Mouse (Mus musculus) MEL (cell line): ENCODE data around the gene Fbn1. TPM values are rescaled to one million over a fixed set of nuclear protein-coding genes. Genes with fewer than 3 reads are reported as not detected.
A peak's percentile ranks its signal among the peaks of the same experiment; 100 is the strongest.

ENCODE experiments used
- DNase-seq: peaks from one replicate; pipeline ENCODE4 v3.0.0; 2011; ENCODE audit warnings: low read depth, low spot score
- H3K27ac ChIP-seq: 2 replicates; pipeline ENCODE4 v1.5.1; 2012; ENCODE audit warnings: low read depth, mild to moderate bottlenecking, control low read depth, low read length, moderate library complexity; ENCODE audit not compliant: control insufficient read depth
- H3K27me3 ChIP-seq, 2 experiments: fragments of 150-350 bp in 1 of 2; sonication (generic) in 1 of 2; 2 replicates each; pipeline ENCODE4 v1.6.1; 2012; ENCODE audit warnings: low read length in 2 of 2, mild to moderate bottlenecking in 2 of 2, improper control_type of control experiment in 1 of 2, moderate library complexity in 1 of 2; ENCODE audit not compliant: insufficient read depth in 2 of 2, control insufficient read depth in 1 of 2
- H3K36me3 ChIP-seq, 2 experiments: 2 replicates each; pipeline ENCODE4 v1.6.1; 2012 to 2014; ENCODE audit warnings: low read length in 2 of 2, improper control_type of control experiment in 1 of 2, inconsistent platforms in 1 of 2, mild to moderate bottlenecking in 1 of 2; ENCODE audit not compliant: insufficient read depth in 2 of 2, control insufficient read depth in 1 of 2
- H3K4me1 ChIP-seq, 2 experiments: fragments of 150-350 bp in 1 of 2; sonication (generic) in 1 of 2; 2 replicates each; pipeline ENCODE4 v1.6.1; 2012; ENCODE audit warnings: low read length in 2 of 2, improper control_type of control experiment in 1 of 2, mild to moderate bottlenecking in 1 of 2; ENCODE audit not compliant: insufficient read depth in 2 of 2, control insufficient read depth in 1 of 2
- H3K4me3 ChIP-seq, 2 experiments: fragments of 150-350 bp in 1 of 2; sonication (generic) in 1 of 2; 2 replicates each; pipeline ENCODE4 v1.5.1; 2012; ENCODE audit warnings: low read depth in 2 of 2, low read length in 2 of 2, mild to moderate bottlenecking in 2 of 2, moderate library complexity in 2 of 2, control low read depth in 1 of 2, improper control_type of control experiment in 1 of 2; ENCODE audit not compliant: control insufficient read depth in 1 of 2, insufficient read depth in 1 of 2
- H3K79me2 ChIP-seq: 2 replicates; pipeline ENCODE4 v1.6.1; 2012; ENCODE audit warnings: mild to moderate bottlenecking, low read length, moderate library complexity; ENCODE audit not compliant: control insufficient read depth, poor library complexity, insufficient read depth
- H3K9ac ChIP-seq: 2 replicates; pipeline ENCODE4 v1.6.1; 2012; ENCODE audit warnings: low read depth, mild to moderate bottlenecking, control low read depth, low read length, moderate library complexity; ENCODE audit not compliant: control insufficient read depth, poor library complexity, severe bottlenecking
- H3K9me3 ChIP-seq: fragments of 150-350 bp; sonication (generic); replicated peaks from 2 replicates; pipeline ENCODE4 v1.6.1; 2012; ENCODE audit warnings: mild to moderate bottlenecking, low read length, improper control_type of control experiment, moderate library complexity; ENCODE audit not compliant: insufficient read depth
- BHLHE40 ChIP-seq: IDR thresholded peaks from 2 replicates; pipeline ENCODE4 v1.6.1; 2012; ENCODE audit warnings: low read depth, mild to moderate bottlenecking, inconsistent platforms, low read length, improper control_type of control experiment, borderline replicate concordance
- CHD2 ChIP-seq: IDR thresholded peaks from 2 replicates; pipeline ENCODE4 v1.6.1; 2011; ENCODE audit warnings: low read length, improper control_type of control experiment
- CTCF ChIP-seq, 3 experiments: IDR thresholded peaks in 2 of 3; conservative IDR thresholded peaks in 1 of 3; 2 replicates each; pipeline ENCODE4 v1.5.1; 2011 to 2012; ENCODE audit warnings: low read length in 3 of 3, low read depth in 2 of 3, mild to moderate bottlenecking in 2 of 3, improper control_type of control experiment in 1 of 3, inconsistent platforms in 1 of 3, mixed read lengths in 1 of 3, moderate library complexity in 1 of 3; ENCODE audit not compliant: control insufficient read depth in 1 of 3, insufficient read depth in 1 of 3, poor library complexity in 1 of 3, severe bottlenecking in 1 of 3
- E2F4 ChIP-seq: IDR thresholded peaks from 2 replicates; pipeline ENCODE4 v1.6.1; 2011; ENCODE audit warnings: low read depth, low read length, improper control_type of control experiment, borderline replicate concordance
- ELF1 ChIP-seq: IDR thresholded peaks from 2 replicates; pipeline ENCODE4 v1.6.1; 2014; ENCODE audit warnings: low read depth, mild to moderate bottlenecking, inconsistent platforms, low read length, improper control_type of control experiment, moderate library complexity
- EP300 ChIP-seq, 2 experiments: IDR thresholded peaks; 2 replicates each; pipeline ENCODE4 v1.6.1; 2011; ENCODE audit warnings: improper control_type of control experiment in 2 of 2, low read length in 2 of 2, low read depth in 1 of 2, mild to moderate bottlenecking in 1 of 2
- ETS1 ChIP-seq: IDR thresholded peaks from 2 replicates; pipeline ENCODE4 v1.6.1; 2012; ENCODE audit warnings: low read depth, mild to moderate bottlenecking, inconsistent platforms, low read length, improper control_type of control experiment, moderate library complexity
- GABPA ChIP-seq: IDR thresholded peaks from 2 replicates; pipeline ENCODE4 v1.6.1; 2012; ENCODE audit warnings: low read depth, mild to moderate bottlenecking, inconsistent platforms, low read length, improper control_type of control experiment, moderate library complexity
- GATA1 ChIP-seq: IDR thresholded peaks from 2 replicates; pipeline ENCODE4 v1.6.1; 2011; ENCODE audit warnings: low read depth, low read length, improper control_type of control experiment
- HCFC1 ChIP-seq: IDR thresholded peaks from 2 replicates; pipeline ENCODE4 v1.6.1; 2012; ENCODE audit warnings: low read depth, mild to moderate bottlenecking, inconsistent platforms, low read length, improper control_type of control experiment, moderate library complexity
- MAZ ChIP-seq: IDR thresholded peaks from 2 replicates; pipeline ENCODE4 v1.6.1; 2012; ENCODE audit warnings: low read depth, mild to moderate bottlenecking, inconsistent platforms, low read length, improper control_type of control experiment
- MEF2A ChIP-seq: IDR thresholded peaks from 2 replicates; pipeline ENCODE4 v1.6.1; 2014; ENCODE audit warnings: low read depth, mild to moderate bottlenecking, inconsistent platforms, low read length, improper control_type of control experiment; ENCODE audit not compliant: poor library complexity, insufficient replicate concordance, severe bottlenecking; ENCODE audit errors: extremely low read depth
- MXI1 ChIP-seq: IDR thresholded peaks from 2 replicates; pipeline ENCODE4 v1.6.1; 2011; ENCODE audit warnings: mild to moderate bottlenecking, low read depth, low read length, improper control_type of control experiment
- MYB ChIP-seq: IDR thresholded peaks from 2 replicates; pipeline ENCODE4 v1.6.1; 2011; ENCODE audit warnings: mild to moderate bottlenecking, low read depth, low read length, improper control_type of control experiment
- NRF1 ChIP-seq: IDR thresholded peaks from 2 replicates; pipeline ENCODE4 v1.6.1; 2014; ENCODE audit warnings: low read depth, mild to moderate bottlenecking, inconsistent platforms, low read length, improper control_type of control experiment, moderate library complexity; ENCODE audit not compliant: poor library complexity, insufficient read depth, severe bottlenecking
- RAD21 ChIP-seq: IDR thresholded peaks from 2 replicates; pipeline ENCODE4 v1.6.1; 2011; ENCODE audit warnings: mild to moderate bottlenecking, low read depth, low read length, improper control_type of control experiment
- RCOR1 ChIP-seq: IDR thresholded peaks from 2 replicates; pipeline ENCODE4 v1.6.1; 2012; ENCODE audit warnings: low read depth, mild to moderate bottlenecking, inconsistent platforms, low read length, improper control_type of control experiment
- TAL1 ChIP-seq: IDR thresholded peaks from 2 replicates; pipeline ENCODE4 v1.6.1; 2012; ENCODE audit warnings: mild to moderate bottlenecking, inconsistent platforms, low read length, moderate library complexity, mixed read lengths
- TBP ChIP-seq: IDR thresholded peaks from 2 replicates; pipeline ENCODE4 v1.8.0; 2011; ENCODE audit warnings: low read depth, low read length, improper control_type of control experiment
- TCF12 ChIP-seq: IDR thresholded peaks from 2 replicates; pipeline ENCODE4 v1.6.1; 2014; ENCODE audit warnings: low read depth, mild to moderate bottlenecking, inconsistent platforms, low read length, improper control_type of control experiment, moderate library complexity
- UBTF ChIP-seq: IDR thresholded peaks from 2 replicates; pipeline ENCODE4 v1.6.1; 2012; ENCODE audit warnings: low read depth, mild to moderate bottlenecking, inconsistent platforms, low read length, improper control_type of control experiment, moderate library complexity, borderline replicate concordance; ENCODE audit not compliant: insufficient read depth
- USF1 ChIP-seq: IDR thresholded peaks from 2 replicates; pipeline ENCODE4 v1.6.1; 2014; ENCODE audit warnings: low read depth, mild to moderate bottlenecking, inconsistent platforms, low read length, improper control_type of control experiment, moderate library complexity
- USF2 ChIP-seq, 2 experiments: IDR thresholded peaks; 2 replicates each; pipeline ENCODE4 v1.6.1; 2011 to 2012; ENCODE audit warnings: improper control_type of control experiment in 2 of 2, low read length in 2 of 2, borderline replicate concordance in 1 of 2, inconsistent platforms in 1 of 2, low read depth in 1 of 2, mild to moderate bottlenecking in 1 of 2; ENCODE audit not compliant: insufficient read depth in 1 of 2
- ZC3H11A ChIP-seq: IDR thresholded peaks from 2 replicates; pipeline ENCODE4 v1.6.1; 2012; ENCODE audit warnings: low read depth, mild to moderate bottlenecking, inconsistent platforms, low read length, improper control_type of control experiment
- ZMIZ1 ChIP-seq: IDR thresholded peaks from 2 replicates; pipeline ENCODE4 v1.6.1; 2012; ENCODE audit warnings: low read depth, mild to moderate bottlenecking, inconsistent platforms, low read length, improper control_type of control experiment, moderate library complexity
- ZNF384 ChIP-seq: IDR thresholded peaks from 2 replicates; pipeline ENCODE4 v1.6.1; 2012; ENCODE audit warnings: low read depth, mild to moderate bottlenecking, inconsistent platforms, low read length, improper control_type of control experiment
- polyA plus RNA-seq, 2 experiments: library from polyadenylated mRNA; stranded (reverse) in 1 of 2; unstranded in 1 of 2; fragments of >175 nt in 1 of 2; fragments of >200 nt in 1 of 2; gene quantifications; 2 replicates each; pipeline versions ENCODE4 v1.2.1 to v1.2.4; 2012; ENCODE audit warnings: low replicate concordance in 2 of 2, low read depth in 1 of 2; ENCODE audit not compliant: insufficient read length in 2 of 2, insufficient read depth in 1 of 2, missing spikeins in 1 of 2
- total RNA-seq: library from RNA; depleted of rRNA; stranded (reverse); fragments of 300-350 nt; gene quantifications from 2 replicates; pipeline ENCODE4 v1.2.3, GENCODE M21; 2012

Fbn1 gene
- total and polyA plus RNA-seq, 3 experiments: 0.01 TPM; not detected in 2

DNA sequence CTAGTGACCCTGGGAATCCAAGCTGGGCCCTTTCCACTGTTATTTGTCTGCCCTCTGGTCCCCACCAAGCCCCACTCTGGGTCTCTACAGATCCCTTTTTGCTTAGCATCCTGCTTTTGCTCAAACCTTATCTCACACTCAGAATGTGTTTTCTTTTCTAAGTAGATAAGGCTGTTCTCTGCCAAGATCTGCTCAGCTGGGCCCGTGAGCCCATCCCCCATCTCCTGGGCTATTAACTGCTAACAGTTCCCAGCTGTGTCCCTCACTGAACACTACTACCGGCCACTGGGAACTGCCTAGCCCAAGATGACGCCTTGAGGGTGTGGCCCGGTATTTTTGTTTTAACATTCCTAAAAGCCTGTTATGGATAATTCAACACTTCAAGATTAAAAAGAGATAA is 8.8 kb upstream of the Fbn1 start:
- H3K4me1 ChIP-seq: peaks cover 2 to 13% of the 10 kb centered on the region in 2 experiments; a peak in 3 of 4 replicates
- no peaks in the 10 kb centered on the region for H3K79me2 ChIP-seq
- H3K9me3 ChIP-seq: no peaks in the 10 kb centered on the region
- peak; percentile 30 for DNase-seq
- TF ChIP-seq TCF12 (peak; percentile 86), E2F4 (no peak), GATA1 (peak; percentile 71), EP300 (IDR thresholded peaks at IDR 0.05; ENCODE audit: low read depth in 1 of 2, low read length in 2 of 2) (peak; percentile 39 to 69; a peak in 3 of 4 replicates), UBTF (no peak), ETS1 (peak; percentile 91), BHLHE40 (peak; percentile 58; the same call in 1 of the 2 replicates), RCOR1 (peak; percentile 48; the same call in 1 of the 2 replicates)
- no peaks in the 10 kb centered on the region; a peak in 2 of 4 replicates for H3K27me3 ChIP-seq
- H3K27ac ChIP-seq: no peak overlapping the region
- H3K36me3 ChIP-seq: peaks cover 0 to 13% of the 10 kb centered on the region in 2 experiments; a peak in 2 of 4 replicates
- H3K4me3 ChIP-seq: no peak overlapping the region
- no peak overlapping the region for H3K9ac ChIP-seq

DNA sequence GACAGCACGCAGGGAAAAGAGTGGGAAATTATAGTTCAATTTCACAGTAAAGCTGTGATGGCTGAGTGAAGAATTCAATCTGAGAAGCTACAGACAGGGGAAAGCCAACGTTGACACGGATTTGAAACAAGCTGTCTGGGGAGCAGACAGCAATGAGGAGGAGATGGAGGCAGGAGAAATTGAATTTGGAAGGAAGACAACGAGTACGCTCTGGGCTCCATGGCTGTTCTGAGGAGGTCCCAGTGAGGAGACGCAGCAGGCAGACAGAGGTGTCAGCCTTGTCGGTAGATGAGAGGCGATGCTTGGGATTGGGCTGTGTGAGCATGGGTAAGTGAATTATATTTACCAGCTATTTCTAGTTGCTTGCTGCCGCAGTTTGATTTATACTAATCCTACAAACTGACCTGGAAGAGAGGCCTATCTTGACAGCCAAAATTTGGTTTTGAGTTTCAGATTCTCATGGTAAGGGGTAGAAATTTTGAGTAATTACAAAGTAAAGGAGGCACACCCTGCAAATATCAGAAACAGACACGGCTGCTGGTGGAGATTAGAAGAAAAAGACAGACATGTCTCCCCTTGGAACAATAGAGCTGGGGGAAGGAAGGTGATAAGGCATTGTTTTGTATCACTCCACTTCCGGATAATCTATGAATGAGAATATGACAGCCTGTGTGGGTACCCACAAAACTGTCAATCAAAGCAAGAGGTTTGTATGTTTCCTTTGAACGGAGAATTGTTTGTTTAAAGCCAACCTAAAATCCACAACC is 7.7 kb upstream of the Fbn1 start:
- no peak overlapping the region for H3K27ac ChIP-seq
- no peaks in the 10 kb centered on the region; a peak in 2 of 4 replicates for H3K27me3 ChIP-seq
- H3K36me3 ChIP-seq: peaks cover 0 to 13% of the 10 kb centered on the region in 2 experiments; a peak in 2 of 4 replicates
- peak; percentile 49 for DNase-seq
- no peaks in the 10 kb centered on the region for H3K9me3 ChIP-seq
- no peak overlapping the region for H3K9ac ChIP-seq
- no peak overlapping the region for H3K4me3 ChIP-seq
- H3K4me1 ChIP-seq: peaks cover 2 to 13% of the 10 kb centered on the region in 2 experiments; a peak in 3 of 4 replicates
- no peaks in the 10 kb centered on the region for H3K79me2 ChIP-seq
- no peak for TF ChIP-seq TBP
- peak; percentile 58 for TF ChIP-seq ETS1
- 0 out of 2 replicates have a peak, but pooled peaks have one; percentile 31 for TF ChIP-seq MAZ
- no peak for TF ChIP-seq ZC3H11A
- TF ChIP-seq EP300 (IDR thresholded peaks at IDR 0.05; ENCODE audit: low read depth in 1 of 2, low read length in 2 of 2): peak; percentile 63 to 80
- peak; percentile 93 for TF ChIP-seq RCOR1
- peak; percentile 60 for TF ChIP-seq TAL1
- no peak for TF ChIP-seq USF2 (IDR thresholded peaks at IDR 0.05; ENCODE audit: borderline replicate concordance in 1 of 2, insufficient read depth in 1 of 2, low read depth in 1 of 2, low read length in 2 of 2)
- TF ChIP-seq RAD21: no peak
- TF ChIP-seq MEF2A: no peak
- TF ChIP-seq ELF1: peak; percentile 36; the same call in 1 of the 2 replicates
- TF ChIP-seq GATA1: peak; percentile 83
- TF ChIP-seq BHLHE40: peak; percentile 44; the same call in 1 of the 2 replicates
- TF ChIP-seq GABPA: no peak
- no peak for TF ChIP-seq HCFC1
- TF ChIP-seq USF1: no peak
- TF ChIP-seq NRF1: no peak
- no peak; the same call in 1 of the 2 replicates for TF ChIP-seq MYB
- no peak for TF ChIP-seq ZMIZ1
- TF ChIP-seq TCF12: peak; percentile 89
- TF ChIP-seq CTCF (IDR thresholded peaks at IDR 0.05 in 2 of 3, conservative IDR thresholded peaks at IDR 0.05 in 1 of 3; ENCODE audit: control insufficient read depth in 1 of 3, insufficient read depth in 1 of 3, low read depth in 2 of 3, low read length in 3 of 3, poor library complexity in 1 of 3, severe bottlenecking in 1 of 3): no peak
- no peak; the same call in 1 of the 2 replicates for TF ChIP-seq MXI1
- TF ChIP-seq CHD2: no peak
- no peak for TF ChIP-seq E2F4
- no peak for TF ChIP-seq ZNF384
